11 mouse cellular contexts compared by ENCODE assay signal in genomic region chr5:14038813-14039496, GRCm38 (mm10). TPM values are rescaled to one million over a fixed set of nuclear protein-coding genes. Genes with fewer than 3 reads are reported as not detected.
DNase-seq lines count a peak whose midpoint lies in the region; ATAC-seq and TF ChIP-seq lines count a peak whose summit lies in the region.
"Had no signal": no experiment of that assay in that cellular context is flagged by ENCODE, and none has a peak within 500 bp of the region (broad histone marks: within the 10 kb centered on the region; RNA-seq: fewer than 3 reads in every experiment).

No protein-coding gene starts in this region.

- H3K27me3 ChIP-seq in limb, embryonic 14.5 days (ENCODE audit: control insufficient read depth, insufficient read depth, low read length), result no peaks in the 10 kb centered on the region
- H3K27me3 ChIP-seq in limb, embryonic 10.5 days (ENCODE audit: low read depth, poor library complexity, severe bottlenecking), result no peaks in the 10 kb centered on the region
- no peaks in the 10 kb centered on the region for H3K27me3 ChIP-seq in forebrain, embryonic 10.5 days (ENCODE audit: poor library complexity, severe bottlenecking)
- no peaks in the 10 kb centered on the region for H3K27me3 ChIP-seq in neural tube, embryonic 14.5 days (ENCODE audit: control insufficient read depth, insufficient read depth, low read length)
- H3K27me3 ChIP-seq: limb, embryonic 15.5 days had no signal

- peak; percentile 57; the same call in 1 of the 2 replicates for ATAC-seq in limb, embryonic 14.5 days (ENCODE audit: low FRiP score, low read depth)
- ATAC-seq in neural tube, embryonic 14.5 days (ENCODE audit: low read depth), result peak; percentile 90
- no peak for ATAC-seq in erythroid progenitor cell, adult 5-6 weeks (replicated peaks; ENCODE audit: low FRiP score, poor library complexity, severe bottlenecking)

- H3K36me3 ChIP-seq in limb, embryonic 14.5 days (ENCODE audit: control insufficient read depth, insufficient read depth, low read length), result no peaks in the 10 kb centered on the region
- H3K36me3 ChIP-seq in limb, embryonic 10.5 days, result no peaks in the 10 kb centered on the region
- H3K36me3 ChIP-seq in forebrain, embryonic 10.5 days (replicated peaks), result no peaks in the 10 kb centered on the region
- no peaks in the 10 kb centered on the region for H3K36me3 ChIP-seq in neural tube, embryonic 14.5 days (ENCODE audit: control insufficient read depth, insufficient read depth, low read length)
- H3K36me3 ChIP-seq: limb, embryonic 15.5 days had no signal

- no peaks in the 10 kb centered on the region for H3K9me3 ChIP-seq in limb, embryonic 14.5 days (ENCODE audit: control insufficient read depth, low read length)
- H3K9me3 ChIP-seq in limb, embryonic 10.5 days (replicated peaks), result no peaks in the 10 kb centered on the region
- no peaks in the 10 kb centered on the region for H3K9me3 ChIP-seq in forebrain, embryonic 10.5 days
- no peaks in the 10 kb centered on the region for H3K9me3 ChIP-seq in neural tube, embryonic 14.5 days (ENCODE audit: control insufficient read depth, low read length)
- H3K9me3 ChIP-seq: limb, embryonic 15.5 days had no signal

- WGBS in limb, embryonic 14.5 days, result 30% methylated on average over 9 of the region's 9 CpGs
- WGBS in limb, embryonic 10.5 days, result 24% methylated on average over 9 of the region's 9 CpGs
- WGBS in forebrain, embryonic 10.5 days, result 16% methylated on average over 9 of the region's 9 CpGs
- 3% methylated on average over 9 of the region's 9 CpGs for WGBS in neural tube, embryonic 14.5 days

- no peak for TF ChIP-seq POLR2A in limb, embryonic 14.5 days (IDR thresholded peaks at IDR 0.05; ENCODE audit: borderline replicate concordance, extremely low read depth, insufficient read depth, insufficient read length)

- DNase-seq in limb, embryonic 14.5 days (ENCODE audit: low spot score), result no peak
- DNase-seq in limb, embryonic 10.5 days (ENCODE audit: low spot score), result no peak
- DNase-seq in forebrain, embryonic 10.5 days (ENCODE audit: extremely low spot score, low spot score), result peak; percentile 31
- peak; percentile 4 for DNase-seq in lung, postnatal 10 days
- no peak for DNase-seq in B cell, adult 2 months
- no peak for DNase-seq in cerebellum, adult 18-20 months
- DNase-seq: cerebellum, postnatal 25 days had no signal

- H3K9ac ChIP-seq in limb, embryonic 14.5 days (ENCODE audit: low read depth, low read length, severe bottlenecking), result no peak overlapping the region
- no peak overlapping the region for H3K9ac ChIP-seq in neural tube, embryonic 14.5 days (replicated peaks; ENCODE audit: low read depth, low read length)
- H3K9ac ChIP-seq: limb, embryonic 15.5 days had no signal

- H3K27ac ChIP-seq in limb, embryonic 14.5 days (replicated peaks; ENCODE audit: low read depth, low read length), result no peak overlapping the region
- H3K27ac ChIP-seq in limb, embryonic 10.5 days, result no peak overlapping the region
- no peak overlapping the region for H3K27ac ChIP-seq in forebrain, embryonic 10.5 days
- H3K27ac ChIP-seq in neural tube, embryonic 14.5 days (ENCODE audit: low read depth, low read length), result peak overlapping the region; percentile 67
- H3K27ac ChIP-seq: kidney, postnatal 0 days; limb, embryonic 15.5 days had no signal

- no peak overlapping the region for H3K4me2 ChIP-seq in limb, embryonic 14.5 days (replicated peaks; ENCODE audit: low read depth, low read length, severe bottlenecking)
- H3K4me2 ChIP-seq in neural tube, embryonic 14.5 days (ENCODE audit: low read depth, low read length), result peak overlapping the region; percentile 41
- H3K4me2 ChIP-seq: limb, embryonic 15.5 days had no signal

- no peak overlapping the region for H3K4me3 ChIP-seq in limb, embryonic 14.5 days (replicated peaks; ENCODE audit: low read length)
- no peak overlapping the region for H3K4me3 ChIP-seq in limb, embryonic 10.5 days
- H3K4me3 ChIP-seq in forebrain, embryonic 10.5 days, result no peak overlapping the region
- H3K4me3 ChIP-seq in neural tube, embryonic 14.5 days (ENCODE audit: low read depth, low read length), result peak overlapping the region; percentile 5; the same call in 1 of the 2 replicates
- H3K4me3 ChIP-seq: limb, embryonic 15.5 days had no signal

- H3K4me1 ChIP-seq in limb, embryonic 14.5 days (ENCODE audit: control insufficient read depth, insufficient read depth, low read length), result no peaks in the 10 kb centered on the region
- H3K4me1 ChIP-seq in limb, embryonic 10.5 days, result 0 out of 2 replicates have a peak, but pooled peaks cover 3% of the 10 kb centered on the region
- H3K4me1 ChIP-seq in forebrain, embryonic 10.5 days, result peaks cover 18% of the 10 kb centered on the region
- 0 out of 2 replicates have a peak, but pooled peaks cover 3% of the 10 kb centered on the region for H3K4me1 ChIP-seq in neural tube, embryonic 14.5 days (ENCODE audit: control insufficient read depth, insufficient read depth, low read length)
- H3K4me1 ChIP-seq: limb, embryonic 15.5 days had no signal

RNA-seq across cellular contexts. Expression of gene Sema3e, which starts 13.9 kb away (rescaled TPM):
- polyA plus RNA-seq in limb, embryonic 14.5 days (2012; rRNA removed), result 3.1 and 3.2 TPM in 2 replicates
- polyA plus RNA-seq in limb, embryonic 14.5 days (2014; fragmentation: Nextera tagmentation; extraction: Ambion mirVana), result 6.4 and 7.6 TPM in 2 replicates
- polyA plus RNA-seq in limb, embryonic 10.5 days (2016; fragmentation: Nextera tagmentation; extraction: Ambion mirVana), result 0.35 and 0.63 TPM in 2 replicates
- polyA plus RNA-seq in forebrain, embryonic 10.5 days (2016; fragmentation: Nextera tagmentation; extraction: Ambion mirVana), result 1.1 and 1.5 TPM in 2 replicates
- 3.1 and 3.2 TPM in 2 replicates for polyA plus RNA-seq in neural tube, embryonic 14.5 days (2014; fragmentation: Nextera tagmentation; extraction: Ambion mirVana)
- total RNA-seq in erythroid progenitor cell, adult 5-6 weeks (2015; ENCODE audit: low replicate concordance), result not detected in 2 replicates
- not detected in 2 replicates for total RNA-seq in erythroid progenitor cell, adult 5-6 weeks (2017; ENCODE audit: low replicate concordance)

Comparison
In these comparisons a context has a peak if more than half of its experiments do, and no peak if none do; other contexts are left out.
1. DNase-seq: peak in forebrain, embryonic 10.5 days (single experiment) and lung, postnatal 10 days (single experiment); none in limb, embryonic 14.5 days (single experiment), limb, embryonic 10.5 days (single experiment), B cell, adult 2 months (0 of 2) and cerebellum, adult 18-20 months (0 of 2).